Mouse (Mus musculus): ENCODE data around the gene Rab1b. TPM values are rescaled to one million over a fixed set of nuclear protein-coding genes. Genes with fewer than 3 reads are reported as not detected.

Rab1b gene
- total RNA-seq, 2 experiments from 2014 or later, result 162 to 163 TPM

DNA sequence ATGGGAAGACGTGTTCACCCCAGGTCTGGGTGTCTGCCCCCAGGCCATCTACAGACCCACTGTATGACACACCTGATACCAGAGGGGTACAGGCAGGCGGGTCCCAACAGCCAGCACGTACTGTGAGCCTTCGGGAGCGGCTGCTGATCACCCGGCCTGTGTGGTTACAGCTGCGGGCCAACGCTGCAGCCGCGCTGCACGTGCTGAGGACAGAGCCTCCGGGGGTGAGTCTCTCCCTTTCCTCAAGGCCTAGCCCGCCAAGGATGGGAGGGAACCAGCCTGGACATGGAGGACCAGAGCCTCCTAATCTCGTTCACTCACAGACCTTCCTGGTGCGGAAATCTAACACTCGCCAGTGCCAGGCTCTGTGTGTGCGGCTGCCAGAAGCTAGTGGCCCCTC, 55.8 kb downstream of the Rab1b start:
- no peak for DNase-seq

DNA sequence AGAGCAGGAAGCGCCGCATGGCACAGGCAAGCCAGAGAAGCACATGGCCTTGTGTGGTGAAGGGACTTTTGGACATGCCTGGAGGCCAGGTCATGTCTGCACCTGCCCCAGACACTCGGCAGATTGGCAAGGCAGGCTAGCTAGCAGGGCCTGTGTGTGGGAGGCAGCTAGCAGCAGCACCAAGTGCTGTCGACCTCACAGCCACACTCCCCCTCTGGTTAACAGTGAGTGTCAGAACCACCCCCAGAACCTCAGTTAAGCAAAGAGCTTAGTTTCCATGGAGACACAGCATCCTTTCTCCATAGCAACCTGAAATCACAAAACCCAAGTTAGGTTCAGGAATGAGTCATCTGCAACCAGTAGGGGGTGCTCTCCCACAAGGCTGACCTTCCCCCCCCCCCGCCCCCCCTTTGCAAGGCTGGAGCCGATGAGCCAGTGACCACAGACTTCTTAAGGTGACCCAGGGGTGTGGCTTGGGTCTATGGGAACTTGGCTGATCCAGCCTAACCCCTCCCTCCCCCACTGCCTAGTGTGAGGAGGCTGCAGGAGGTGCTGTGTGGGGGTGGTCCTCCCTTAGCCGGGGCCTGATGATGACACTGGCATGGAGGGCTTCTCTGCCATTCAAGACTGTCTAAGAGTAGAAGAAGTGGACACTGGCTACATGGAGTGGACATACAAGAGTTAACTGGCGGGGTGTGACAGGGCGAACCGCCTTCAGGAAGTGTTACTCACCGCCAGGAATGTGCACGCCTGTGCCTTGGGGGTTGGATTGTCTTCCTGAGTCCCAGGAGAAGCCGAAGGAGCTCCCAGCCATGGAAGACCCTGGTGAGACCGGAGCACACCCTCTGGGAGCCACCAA, 56.6 kb downstream of the Rab1b start, which contains the start of gene Rin1:
Gene Rin1 (plus strand): TSS at position 435 of the 859 bp plus-strand sequence.
- DNase-seq, result peak; percentile 72 to 73

DNA sequence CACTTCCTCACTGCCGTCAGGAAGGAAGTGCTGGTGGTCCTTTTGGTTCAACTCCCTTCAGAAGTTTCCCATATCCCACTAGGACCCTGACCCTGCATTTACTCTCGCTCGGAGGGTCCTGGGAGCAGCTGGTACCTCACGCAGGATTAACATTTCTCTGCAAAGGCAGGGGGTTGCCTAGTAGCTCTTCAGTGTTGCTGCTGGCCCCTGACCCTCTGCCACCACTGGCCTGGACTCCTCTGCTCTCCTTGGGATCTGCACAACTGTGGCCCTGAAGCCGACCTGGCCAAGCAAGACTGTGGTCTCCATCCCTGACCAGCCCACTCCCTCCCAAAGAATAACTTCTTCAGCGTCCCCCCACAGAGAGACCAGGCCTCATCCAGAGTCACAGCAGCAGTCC, 57.5 kb downstream of the Rab1b start:
- no peak for DNase-seq

Other genes with a start within 250 kb of the Rab1b start
- 1 to 10 TPM in 1 of 2 experiments, under 1 TPM in 1; 0.87 to 1.4 TPM for gene Actn3, start 229.2 kb downstream of the Rab1b start, total RNA-seq (2021)
- gene Zdhhc24, start 228.4 kb downstream of the Rab1b start, total RNA-seq (2021), result 10 to 100 TPM; 26.4 to 27.1 TPM
- 10 to 100 TPM; 38.3 to 41.7 TPM for gene Bbs1, start 200.4 kb downstream of the Rab1b start, total RNA-seq (2021)
- gene Dpp3, start 178.8 kb downstream of the Rab1b start, total RNA-seq (2021), result 10 to 100 TPM; 39.0 to 41.6 TPM
- gene Peli3, start 163.9 kb downstream of the Rab1b start, total RNA-seq (2021), result 10 to 100 TPM; 19.5 to 24.4 TPM
- 10 to 100 TPM; 56.7 to 61.6 TPM for gene Mrpl11, start 144.9 kb downstream of the Rab1b start, total RNA-seq (2021)
- 1 to 10 TPM; 4.8 to 6.4 TPM for gene Npas4, start 116.8 kb downstream of the Rab1b start, total RNA-seq (2021)
- gene Slc29a2, start 83.2 kb downstream of the Rab1b start, total RNA-seq (2021), result 10 to 100 TPM; 15.2 to 15.3 TPM
- 100 to 1,000 TPM; 110 to 126 TPM for gene B4gat1, start 68.2 kb downstream of the Rab1b start, total RNA-seq (2021)
- 1 to 10 TPM; 4.5 to 5.0 TPM for gene AC124502.3, start 68.2 kb downstream of the Rab1b start, total RNA-seq (2021)
- 10 to 100 TPM; 20.2 to 20.8 TPM for gene Brms1, start 65.7 kb downstream of the Rab1b start, total RNA-seq (2021)
- 100 to 1,000 TPM; 111 to 113 TPM for gene Rin1, start 56.6 kb downstream of the Rab1b start, total RNA-seq (2021)
- gene Cd248, start 39.0 kb downstream of the Rab1b start, total RNA-seq (2021), result 1 to 10 TPM; 2.4 to 3.9 TPM
- 100 to 1,000 TPM; 116 to 117 TPM for gene Tmem151a, start 21.5 kb downstream of the Rab1b start, total RNA-seq (2021)
- gene Yif1a, start 18.5 kb downstream of the Rab1b start, total RNA-seq (2021), result 10 to 100 TPM; 21.1 to 21.5 TPM
- gene Cnih2, start 8.6 kb downstream of the Rab1b start, total RNA-seq (2021), result 100 to 1,000 TPM; 673 to 729 TPM
- 100 to 1,000 TPM; 224 to 226 TPM for gene Klc2, start 11.5 kb upstream of the Rab1b start, total RNA-seq (2021)
- 10 to 100 TPM; 52.5 to 55.0 TPM for gene Pacs1, start 166.0 kb upstream of the Rab1b start, total RNA-seq (2021)
- gene Sf3b2, start 188.4 kb upstream of the Rab1b start, total RNA-seq (2021), result 100 to 1,000 TPM; 204 to 205 TPM
- 100 to 1,000 TPM; 110 TPM for gene Gal3st3, start 191.3 kb upstream of the Rab1b start, total RNA-seq (2021)
- gene Catsper1, start 228.7 kb upstream of the Rab1b start, total RNA-seq (2021), result not detected
- 1 to 10 TPM; 7.3 to 7.7 TPM for gene Cst6, start 242.5 kb upstream of the Rab1b start, total RNA-seq (2021)